Mouse (Mus musculus) intestine, embryonic 14.5 days (tissue): ENCODE data around the gene Pfkfb4. TPM values are rescaled to one million over a fixed set of nuclear protein-coding genes. Genes with fewer than 3 reads are reported as not detected.
A peak's percentile ranks its signal among the peaks of the same experiment; 100 is the strongest.

Source experiments
- ATAC-seq: fragments of 200-750 bp; cut with Nextera tagmentation; replicated peaks from 2 replicates; pipeline ENCODE4 v1.8.0; 2017; ENCODE audit warnings: low read depth, moderate number of reproducible peaks, moderate TSS enrichment, moderate library complexity; ENCODE audit not compliant: low FRiP score, low TSS enrichment
- DNase-seq: peaks from one replicate; pipeline ENCODE4 v3.0.0-alpha.2; 2018; ENCODE audit warnings: low spot score
- H3K27ac ChIP-seq: fragments of 300-500 bp; sonication (generic); 2 replicates; pipeline ENCODE4 v1.5.1; 2014; ENCODE audit warnings: low read depth, mild to moderate bottlenecking, control low read depth
- H3K27me3 ChIP-seq: fragments of 300-500 bp; sonication (generic); replicated peaks from 2 replicates; pipeline ENCODE4 v1.6.1; 2014; ENCODE audit warnings: low read length, control low read depth; ENCODE audit not compliant: control insufficient read depth, insufficient read depth
- H3K36me3 ChIP-seq: fragments of 300-500 bp; sonication (generic); 2 replicates; pipeline ENCODE4 v1.6.1; 2014; ENCODE audit warnings: low read length, control low read depth; ENCODE audit not compliant: control insufficient read depth, insufficient read depth
- H3K4me1 ChIP-seq: fragments of 300-500 bp; sonication (generic); replicated peaks from 2 replicates; pipeline ENCODE4 v1.6.1; 2014; ENCODE audit warnings: low read length, control low read depth, mixed read lengths; ENCODE audit not compliant: control insufficient read depth, insufficient read depth
- H3K4me2 ChIP-seq: fragments of 300-500 bp; sonication (generic); 2 replicates; pipeline ENCODE4 v1.6.1; 2014; ENCODE audit warnings: low read length
- H3K4me3 ChIP-seq: fragments of 300-500 bp; sonication (generic); 2 replicates; pipeline ENCODE4 v1.5.1; 2014; ENCODE audit warnings: low read depth, low read length, control low read depth, mixed read lengths
- H3K9ac ChIP-seq: fragments of 300-500 bp; sonication (generic); 2 replicates; pipeline ENCODE4 v1.6.1; 2014; ENCODE audit warnings: mild to moderate bottlenecking, low read length
- H3K9me3 ChIP-seq: fragments of 300-500 bp; sonication (generic); 2 replicates; pipeline ENCODE4 v1.6.1; 2016; ENCODE audit warnings: low read length, control low read depth; ENCODE audit not compliant: control insufficient read depth
- WGBS: fragments of 180-500 bp; shearing (Covaris S2); extraction: QIAGEN DNeasy Blood & Tissue Kit; methylation state at CpG from one replicate; pipeline ENCODE4 v1.1.7; 2014; 5-methylcytosine and 5-hydroxymethylcytosine counted together
- polyA plus RNA-seq: library from polyadenylated mRNA; unstranded; fragments of >200 nt; fragmentation: Nextera tagmentation; extraction: Ambion mirVana; gene quantifications from 2 replicates; pipeline ENCODE4 v1.2.1, GENCODE M21; 2014

Gene Pfkfb4
- polyA plus RNA-seq, 1 experiment from 2014 or later, result 10.2 TPM

GRCm38 (mm10) chr9:109003201-109003600, 11.6 kb downstream of the Pfkfb4 start:
- Histone ChIP-seq H3K27me3 (no peaks in the 10 kb centered on the region), H3K4me2 (no peak overlapping the region), H3K4me1 (no peaks in the 10 kb centered on the region), H3K9me3 (no peaks in the 10 kb centered on the region), H3K4me3 (no peak overlapping the region), H3K9ac (no peak overlapping the region), H3K27ac (no peak overlapping the region), H3K36me3 (no peaks in the 10 kb centered on the region)
- no peak for ATAC-seq
- WGBS, result 57% methylated on average over 2 of the region's 2 CpGs
- DNase-seq, result peak; percentile 86

GRCm38 (mm10) chr9:109007025-109007780, 15.6 kb downstream of the Pfkfb4 start:
- Histone ChIP-seq H3K36me3 (no peaks in the 10 kb centered on the region), H3K27ac (no peak overlapping the region), H3K9me3 (no peaks in the 10 kb centered on the region), H3K4me2 (no peak overlapping the region), H3K4me3 (no peak overlapping the region), H3K9ac (no peak overlapping the region), H3K27me3 (no peaks in the 10 kb centered on the region), H3K4me1 (peaks cover 5% of the 10 kb centered on the region; the same call in 1 of the 2 replicates)
- 79% methylated on average over 21 of the region's 21 CpGs for WGBS
- no peak for DNase-seq
- no peak for ATAC-seq

- Histone ChIP-seq H3K36me3 (0 out of 2 replicates have a peak, but pooled peaks cover 4% of the 10 kb centered on the region), H3K4me1 (peaks cover 5% of the 10 kb centered on the region; the same call in 1 of the 2 replicates), H3K9ac (no peak overlapping the region), H3K27me3 (no peaks in the 10 kb centered on the region), H3K4me3 (no peak overlapping the region), H3K27ac (no peak overlapping the region), H3K9me3 (no peaks in the 10 kb centered on the region), H3K4me2 (no peak overlapping the region)
- ATAC-seq (no peak), DNase-seq (no peak)
- WGBS, result 85% methylated on average over 9 of the region's 9 CpGs
These were observed 16.5 kb downstream of the Pfkfb4 start for GRCm38 (mm10) chr9:109008081-109008480.

GRCm38 (mm10) chr9:109008994-109009635, 17.5 kb downstream of the Pfkfb4 start:
- Histone ChIP-seq H3K9ac (no peak overlapping the region), H3K36me3 (0 out of 2 replicates have a peak, but pooled peaks cover 4% of the 10 kb centered on the region), H3K4me3 (no peak overlapping the region), H3K27ac (no peak overlapping the region), H3K4me2 (no peak overlapping the region), H3K27me3 (no peaks in the 10 kb centered on the region), H3K9me3 (no peaks in the 10 kb centered on the region), H3K4me1 (peaks cover 5% of the 10 kb centered on the region; the same call in 1 of the 2 replicates)
- WGBS, result 59% methylated on average over 9 of the region's 10 CpGs
- DNase-seq, result no peak
- no peak for ATAC-seq

GRCm38 (mm10) chr9:109009636-109010315, 18.2 kb downstream of the Pfkfb4 start:
- no peak overlapping the region for H3K9ac ChIP-seq
- ATAC-seq (no peak), DNase-seq (peak; percentile 54)

GRCm38 (mm10) chr9:109010316-109010690, 18.7 kb downstream of the Pfkfb4 start:
- H3K27me3 ChIP-seq, result no peaks in the 10 kb centered on the region
- DNase-seq (no peak), ATAC-seq (peak; percentile 54; the same call in 1 of the 2 replicates)
- no peak overlapping the region for H3K4me2 ChIP-seq
- H3K9ac ChIP-seq, result no peak overlapping the region
- WGBS, result 69% methylated on average over 14 of the region's 14 CpGs
- H3K27ac ChIP-seq, result no peak overlapping the region
- H3K36me3 ChIP-seq, result 0 out of 2 replicates have a peak, but pooled peaks cover 4% of the 10 kb centered on the region
- peaks cover 5% of the 10 kb centered on the region; the same call in 1 of the 2 replicates for H3K4me1 ChIP-seq
- no peak overlapping the region for H3K4me3 ChIP-seq
- H3K9me3 ChIP-seq, result no peaks in the 10 kb centered on the region

More at GRCm38 (mm10) chr9:109009636-109010315, 18.2 kb downstream of the Pfkfb4 start:
- Histone ChIP-seq H3K4me3 (no peak overlapping the region), H3K4me1 (peaks cover 5% of the 10 kb centered on the region; the same call in 1 of the 2 replicates), H3K27me3 (no peaks in the 10 kb centered on the region), H3K36me3 (0 out of 2 replicates have a peak, but pooled peaks cover 4% of the 10 kb centered on the region), H3K4me2 (peak overlapping the region; percentile 20; the same call in 1 of the 2 replicates), H3K27ac (no peak overlapping the region), H3K9me3 (no peaks in the 10 kb centered on the region)
- 37% methylated on average over 17 of the region's 17 CpGs for WGBS

GRCm38 (mm10) chr9:109015397-109015796, 23.8 kb downstream of the Pfkfb4 start:
- no peaks in the 10 kb centered on the region for H3K4me1 ChIP-seq
- H3K9me3 ChIP-seq, result no peaks in the 10 kb centered on the region
- no peak overlapping the region for H3K4me2 ChIP-seq
- ATAC-seq (0 out of 2 replicates have a peak, but pooled peaks have one; percentile 23), DNase-seq (no peak)
- no peak overlapping the region for H3K9ac ChIP-seq
- H3K27ac ChIP-seq, result no peak overlapping the region
- 43% methylated on average over 8 of the region's 8 CpGs for WGBS
- H3K36me3 ChIP-seq, result 0 out of 2 replicates have a peak, but pooled peaks cover 4% of the 10 kb centered on the region
- no peak overlapping the region for H3K4me3 ChIP-seq
- no peaks in the 10 kb centered on the region for H3K27me3 ChIP-seq

- Histone ChIP-seq H3K4me1 (no peaks in the 10 kb centered on the region), H3K4me2 (no peak overlapping the region), H3K9me3 (no peaks in the 10 kb centered on the region), H3K27ac (no peak overlapping the region), H3K27me3 (no peaks in the 10 kb centered on the region), H3K36me3 (0 out of 2 replicates have a peak, but pooled peaks cover 4% of the 10 kb centered on the region), H3K9ac (no peak overlapping the region), H3K4me3 (no peak overlapping the region)
- DNase-seq, result no peak
- WGBS, result 39% methylated on average over 11 of the region's 11 CpGs
- no peak for ATAC-seq
These were observed 25.5 kb downstream of the Pfkfb4 start for GRCm38 (mm10) chr9:109016973-109017604.
